Mouse (Mus musculus): ENCODE results near the gene Cfap61. TPM values are rescaled to one million over a fixed set of nuclear protein-coding genes. Genes with fewer than 3 reads are reported as not detected.
A peak's percentile ranks its signal among the peaks of the same experiment; 100 is the strongest.

Cfap61 gene
- polyA plus RNA-seq, 1 experiment from 2014 or later = 2.7 TPM

GRCm38 (mm10) chr2:146128622-146129021 is 194.0 kb downstream of the Cfap61 start:
- Histone ChIP-seq H3K27ac (replicated peaks) (no peak overlapping the region), H3K4me3 (replicated peaks) (no peak overlapping the region), H3K4me2 (no peak overlapping the region), H3K4me1 (no peaks in the 10 kb centered on the region), H3K9ac (replicated peaks) (no peak overlapping the region), H3K27me3 (replicated peaks) (no peaks in the 10 kb centered on the region), H3K36me3 (no peaks in the 10 kb centered on the region), H3K9me3 (replicated peaks) (no peaks in the 10 kb centered on the region)
- WGBS = 35% methylated on average over 6 of the region's 6 CpGs
- no peak for ATAC-seq (ENCODE audit: low FRiP score)

- Histone ChIP-seq H3K4me1 (no peaks in the 10 kb centered on the region), H3K9ac (replicated peaks) (no peak overlapping the region), H3K9me3 (replicated peaks) (no peaks in the 10 kb centered on the region), H3K36me3 (no peaks in the 10 kb centered on the region), H3K27me3 (replicated peaks) (no peaks in the 10 kb centered on the region), H3K4me2 (no peak overlapping the region), H3K27ac (replicated peaks) (no peak overlapping the region), H3K4me3 (replicated peaks) (no peak overlapping the region)
- ATAC-seq (ENCODE audit: low FRiP score) = no peak
- WGBS = 94% methylated on average over 3 of the region's 3 CpGs
Measured at GRCm38 (mm10) chr2:146130514-146130913, 195.9 kb downstream of the Cfap61 start.

GRCm38 (mm10) chr2:146134275-146134674 is 199.7 kb downstream of the Cfap61 start:
- Histone ChIP-seq H3K9me3 (replicated peaks) (no peaks in the 10 kb centered on the region), H3K27me3 (replicated peaks) (no peaks in the 10 kb centered on the region), H3K27ac (replicated peaks) (no peak overlapping the region), H3K36me3 (no peaks in the 10 kb centered on the region), H3K9ac (replicated peaks) (no peak overlapping the region), H3K4me1 (no peaks in the 10 kb centered on the region), H3K4me3 (replicated peaks) (no peak overlapping the region), H3K4me2 (no peak overlapping the region)
- WGBS = 87% methylated on average over 6 of the region's 6 CpGs
- no peak for ATAC-seq (ENCODE audit: low FRiP score)

GRCm38 (mm10) chr2:146140711-146141110 is 206.1 kb downstream of the Cfap61 start:
- Histone ChIP-seq H3K9ac (replicated peaks) (no peak overlapping the region), H3K4me1 (no peaks in the 10 kb centered on the region), H3K9me3 (replicated peaks) (no peaks in the 10 kb centered on the region), H3K4me2 (no peak overlapping the region), H3K36me3 (no peaks in the 10 kb centered on the region), H3K4me3 (replicated peaks) (no peak overlapping the region), H3K27me3 (replicated peaks) (no peaks in the 10 kb centered on the region), H3K27ac (replicated peaks) (no peak overlapping the region)
- ATAC-seq (ENCODE audit: low FRiP score) = no peak
- WGBS = 88% methylated on average over 3 of the region's 3 CpGs

- Histone ChIP-seq H3K9me3 (replicated peaks) (no peaks in the 10 kb centered on the region), H3K27me3 (replicated peaks) (no peaks in the 10 kb centered on the region), H3K4me3 (replicated peaks) (no peak overlapping the region), H3K4me2 (no peak overlapping the region), H3K9ac (replicated peaks) (no peak overlapping the region), H3K27ac (replicated peaks) (no peak overlapping the region), H3K4me1 (no peaks in the 10 kb centered on the region), H3K36me3 (no peaks in the 10 kb centered on the region)
- WGBS = 87% methylated on average over 4 of the region's 4 CpGs
- no peak for ATAC-seq (ENCODE audit: low FRiP score)
Measured at GRCm38 (mm10) chr2:146147306-146147705, 212.7 kb downstream of the Cfap61 start.

GRCm38 (mm10) chr2:146147801-146148200 is 213.2 kb downstream of the Cfap61 start:
- WGBS = 91% methylated on average over 5 of the region's 5 CpGs
- Histone ChIP-seq H3K36me3 (no peaks in the 10 kb centered on the region), H3K9me3 (replicated peaks) (no peaks in the 10 kb centered on the region), H3K4me2 (no peak overlapping the region), H3K27ac (replicated peaks) (no peak overlapping the region), H3K4me3 (replicated peaks) (no peak overlapping the region), H3K27me3 (replicated peaks) (no peaks in the 10 kb centered on the region), H3K9ac (replicated peaks) (no peak overlapping the region), H3K4me1 (no peaks in the 10 kb centered on the region)
- no peak for ATAC-seq (ENCODE audit: low FRiP score)

- Histone ChIP-seq H3K9me3 (replicated peaks) (no peaks in the 10 kb centered on the region), H3K4me1 (no peaks in the 10 kb centered on the region), H3K27ac (replicated peaks) (no peak overlapping the region), H3K4me2 (no peak overlapping the region), H3K36me3 (no peaks in the 10 kb centered on the region), H3K27me3 (replicated peaks) (no peaks in the 10 kb centered on the region), H3K9ac (replicated peaks) (no peak overlapping the region), H3K4me3 (replicated peaks) (no peak overlapping the region)
- no peak for ATAC-seq (ENCODE audit: low FRiP score)
- WGBS = 91% methylated on average over 15 of the region's 15 CpGs
Measured at GRCm38 (mm10) chr2:146149206-146149974, 214.8 kb downstream of the Cfap61 start.

GRCm38 (mm10) chr2:146168017-146168803 is 233.6 kb downstream of the Cfap61 start:
- H3K4me2 ChIP-seq = no peak overlapping the region
- no peak overlapping the region for H3K4me3 ChIP-seq (replicated peaks)
- peaks cover 12% of the 10 kb centered on the region for H3K4me1 ChIP-seq
- H3K9me3 ChIP-seq (replicated peaks) = no peaks in the 10 kb centered on the region
- 0 out of 2 replicates have a peak overlapping the region, but pooled peaks have one; percentile 23 for H3K27ac ChIP-seq (replicated peaks)
- no peaks in the 10 kb centered on the region for H3K27me3 ChIP-seq (replicated peaks)
- H3K9ac ChIP-seq (replicated peaks) = no peak overlapping the region
- 37% methylated on average over 14 of the region's 14 CpGs for WGBS
- peak; percentile 55; the same call in 1 of the 2 replicates for ATAC-seq (ENCODE audit: low FRiP score)
- no peaks in the 10 kb centered on the region for H3K36me3 ChIP-seq

- no peaks in the 10 kb centered on the region for H3K9me3 ChIP-seq (replicated peaks)
- H3K4me2 ChIP-seq = no peak overlapping the region
- no peak for ATAC-seq (ENCODE audit: low FRiP score)
- H3K27ac ChIP-seq (replicated peaks) = no peak overlapping the region
- H3K9ac ChIP-seq (replicated peaks) = no peak overlapping the region
- 46% methylated on average over 7 of the region's 7 CpGs for WGBS
- H3K4me1 ChIP-seq = peaks cover 12% of the 10 kb centered on the region
- H3K27me3 ChIP-seq (replicated peaks) = no peaks in the 10 kb centered on the region
- no peak overlapping the region for H3K4me3 ChIP-seq (replicated peaks)
- H3K36me3 ChIP-seq = no peaks in the 10 kb centered on the region
Measured at GRCm38 (mm10) chr2:146169492-146169891, 234.9 kb downstream of the Cfap61 start.

GRCm38 (mm10) chr2:146172106-146172505 is 237.5 kb downstream of the Cfap61 start:
- no peaks in the 10 kb centered on the region for H3K9me3 ChIP-seq (replicated peaks)
- peaks cover 12% of the 10 kb centered on the region for H3K4me1 ChIP-seq
- no peak overlapping the region for H3K27ac ChIP-seq (replicated peaks)
- H3K4me3 ChIP-seq (replicated peaks) = no peak overlapping the region
- no peak overlapping the region for H3K9ac ChIP-seq (replicated peaks)
- 57% methylated on average over 4 of the region's 4 CpGs for WGBS
- ATAC-seq (ENCODE audit: low FRiP score) = no peak
- H3K36me3 ChIP-seq = no peaks in the 10 kb centered on the region
- H3K4me2 ChIP-seq = no peak overlapping the region
- no peaks in the 10 kb centered on the region for H3K27me3 ChIP-seq (replicated peaks)

- no peaks in the 10 kb centered on the region for H3K27me3 ChIP-seq (replicated peaks)
- 90% methylated on average over 7 of the region's 7 CpGs for WGBS
- H3K9ac ChIP-seq (replicated peaks) = no peak overlapping the region
- ATAC-seq (ENCODE audit: low FRiP score) = no peak
- H3K9me3 ChIP-seq (replicated peaks) = no peaks in the 10 kb centered on the region
- H3K27ac ChIP-seq (replicated peaks) = no peak overlapping the region
- no peaks in the 10 kb centered on the region for H3K36me3 ChIP-seq
- H3K4me2 ChIP-seq = no peak overlapping the region
- 0 out of 2 replicates have a peak, but pooled peaks cover 2% of the 10 kb centered on the region for H3K4me1 ChIP-seq
- H3K4me3 ChIP-seq (replicated peaks) = no peak overlapping the region
Measured at GRCm38 (mm10) chr2:146174173-146174572, 239.6 kb downstream of the Cfap61 start.

GRCm38 (mm10) chr2:146178718-146179117 is 244.1 kb downstream of the Cfap61 start:
- H3K9me3 ChIP-seq (replicated peaks) = no peaks in the 10 kb centered on the region
- H3K4me1 ChIP-seq = no peaks in the 10 kb centered on the region
- no peak overlapping the region for H3K4me3 ChIP-seq (replicated peaks)
- WGBS = 90% methylated on average over 1 of the region's 1 CpGs
- H3K27me3 ChIP-seq (replicated peaks) = no peaks in the 10 kb centered on the region
- H3K36me3 ChIP-seq = no peaks in the 10 kb centered on the region
- no peak overlapping the region for H3K9ac ChIP-seq (replicated peaks)
- H3K27ac ChIP-seq (replicated peaks) = no peak overlapping the region
- no peak overlapping the region for H3K4me2 ChIP-seq
- ATAC-seq (ENCODE audit: low FRiP score) = no peak
